13 mouse cellular contexts compared by ENCODE assay signal in genomic region chr5:139352317-139352716, GRCm38 (mm10). TPM values are rescaled to one million over a fixed set of nuclear protein-coding genes. Genes with fewer than 3 reads are reported as not detected.
DNase-seq lines count a peak whose midpoint lies in the region; ATAC-seq and TF ChIP-seq lines count a peak whose summit lies in the region.
"Had no signal": no experiment of that assay in that cellular context is flagged by ENCODE, and none has a peak within 500 bp of the region (broad histone marks: within the 10 kb centered on the region; RNA-seq: fewer than 3 reads in every experiment).

TSS of gene Cyp2w1 (plus strand) at chr5:139352617.

- H3K4me3 ChIP-seq in hindbrain, embryonic 10.5 days = no peak within 1 kb of the TSS
- no peak within 1 kb of the TSS for H3K4me3 ChIP-seq in hindbrain, postnatal 0 days (ENCODE audit: low read length)
- no peak within 1 kb of the TSS for H3K4me3 ChIP-seq in MEL (ENCODE audit: control insufficient read depth in 1 of 2, insufficient read depth in 1 of 2, low read depth in 2 of 2, low read length in 2 of 2)
- H3K4me3 ChIP-seq in embryonic facial prominence, embryonic 14.5 days (ENCODE audit: low read depth, low read length) = peak within 1 kb of the TSS; percentile 23
- H3K4me3 ChIP-seq in liver, postnatal 0 days (ENCODE audit: low read depth, low read length) = no peak within 1 kb of the TSS
- H3K4me3 ChIP-seq: kidney, embryonic 15.5 days had no signal

- no peaks in the 10 kb centered on the region for H3K36me3 ChIP-seq in hindbrain, embryonic 10.5 days
- H3K36me3 ChIP-seq in hindbrain, postnatal 0 days (ENCODE audit: insufficient read depth, low read length) = no peaks in the 10 kb centered on the region
- no peaks in the 10 kb centered on the region for H3K36me3 ChIP-seq in MEL (ENCODE audit: control insufficient read depth in 1 of 2, insufficient read depth in 2 of 2, low read length in 2 of 2)
- no peaks in the 10 kb centered on the region for H3K36me3 ChIP-seq in embryonic facial prominence, embryonic 14.5 days (ENCODE audit: control insufficient read depth, insufficient read depth, low read length)
- no peaks in the 10 kb centered on the region for H3K36me3 ChIP-seq in liver, postnatal 0 days (replicated peaks; ENCODE audit: insufficient read depth, low read length)
- H3K36me3 ChIP-seq: kidney, embryonic 15.5 days had no signal

- H3K79me2 ChIP-seq in MEL (ENCODE audit: control insufficient read depth, insufficient read depth, low read length, poor library complexity) = no peaks in the 10 kb centered on the region

- TF ChIP-seq POLR2A in MEL (IDR thresholded peaks at IDR 0.05; ENCODE audit: control insufficient read depth in 1 of 2, insufficient read depth in 1 of 2, low read depth in 1 of 2, low read length in 2 of 2, poor library complexity in 1 of 2) = no peak

- peaks cover 22% of the 10 kb centered on the region; the same call in 1 of the 2 replicates for H3K27me3 ChIP-seq in hindbrain, embryonic 10.5 days (ENCODE audit: insufficient read depth, poor library complexity, severe bottlenecking)
- no peaks in the 10 kb centered on the region for H3K27me3 ChIP-seq in hindbrain, postnatal 0 days (ENCODE audit: insufficient read depth, low read length)
- H3K27me3 ChIP-seq in MEL (ENCODE audit: control insufficient read depth in 1 of 2, insufficient read depth in 2 of 2, low read length in 2 of 2) = no peaks in the 10 kb centered on the region
- H3K27me3 ChIP-seq in embryonic facial prominence, embryonic 14.5 days (replicated peaks; ENCODE audit: control insufficient read depth, insufficient read depth, low read length) = no peaks in the 10 kb centered on the region
- H3K27me3 ChIP-seq in liver, postnatal 0 days (ENCODE audit: insufficient read depth, low read length) = no peaks in the 10 kb centered on the region

- no peaks in the 10 kb centered on the region for H3K9me3 ChIP-seq in hindbrain, embryonic 10.5 days
- no peaks in the 10 kb centered on the region for H3K9me3 ChIP-seq in hindbrain, postnatal 0 days (ENCODE audit: low read length)
- H3K9me3 ChIP-seq in MEL (replicated peaks; ENCODE audit: insufficient read depth, low read length) = no peaks in the 10 kb centered on the region
- H3K9me3 ChIP-seq in embryonic facial prominence, embryonic 14.5 days (ENCODE audit: control insufficient read depth, low read length) = no peaks in the 10 kb centered on the region
- H3K9me3 ChIP-seq in liver, postnatal 0 days (ENCODE audit: low read length) = no peaks in the 10 kb centered on the region
- H3K9me3 ChIP-seq: kidney, embryonic 15.5 days had no signal

- no peak within 1 kb of the TSS for H3K4me2 ChIP-seq in hindbrain, postnatal 0 days (ENCODE audit: low read depth, low read length)
- peak within 1 kb of the TSS; percentile 38 for H3K4me2 ChIP-seq in embryonic facial prominence, embryonic 14.5 days (ENCODE audit: low read depth, low read length)
- H3K4me2 ChIP-seq in liver, postnatal 0 days (ENCODE audit: low read depth, low read length) = 0 out of 2 replicates have a peak within 1 kb of the TSS, but pooled peaks have one; percentile 18
- H3K4me2 ChIP-seq: kidney, embryonic 15.5 days had no signal

- 0 out of 2 replicates have a peak within 1 kb of the TSS, but pooled peaks have one; percentile 35 for H3K27ac ChIP-seq in hindbrain, embryonic 10.5 days
- H3K27ac ChIP-seq in hindbrain, postnatal 0 days = no peak within 1 kb of the TSS
- H3K27ac ChIP-seq in MEL (ENCODE audit: control insufficient read depth, low read depth, low read length) = no peak within 1 kb of the TSS
- peak within 1 kb of the TSS; percentile 78 for H3K27ac ChIP-seq in embryonic facial prominence, embryonic 14.5 days (replicated peaks; ENCODE audit: low read depth, low read length)
- H3K27ac ChIP-seq in liver, postnatal 0 days (ENCODE audit: low read depth) = 0 out of 2 replicates have a peak within 1 kb of the TSS, but pooled peaks have one; percentile 29
- H3K27ac ChIP-seq: kidney, embryonic 15.5 days had no signal

- 67% methylated on average over 6 of the region's 6 CpGs for WGBS in hindbrain, embryonic 10.5 days
- WGBS in hindbrain, postnatal 0 days = 64% methylated on average over 6 of the region's 6 CpGs
- WGBS in embryonic facial prominence, embryonic 14.5 days = 51% methylated on average over 4 of the region's 6 CpGs
- 68% methylated on average over 6 of the region's 6 CpGs for WGBS in liver, postnatal 0 days (ENCODE audit: insufficient replicate concordance)

- peaks cover 20% of the 10 kb centered on the region for H3K4me1 ChIP-seq in hindbrain, embryonic 10.5 days (replicated peaks)
- H3K4me1 ChIP-seq in hindbrain, postnatal 0 days (ENCODE audit: insufficient read depth, low read length) = no peaks in the 10 kb centered on the region
- H3K4me1 ChIP-seq in MEL (ENCODE audit: control insufficient read depth in 1 of 2, insufficient read depth in 2 of 2, low read length in 2 of 2) = no peaks in the 10 kb centered on the region
- H3K4me1 ChIP-seq in embryonic facial prominence, embryonic 14.5 days (ENCODE audit: control insufficient read depth, insufficient read depth, low read length) = peaks cover 8% of the 10 kb centered on the region; the same call in 1 of the 2 replicates
- H3K4me1 ChIP-seq in liver, postnatal 0 days (ENCODE audit: insufficient read depth) = no peaks in the 10 kb centered on the region

- H3K9ac ChIP-seq in hindbrain, postnatal 0 days (replicated peaks; ENCODE audit: low read length) = no peak within 1 kb of the TSS
- 0 out of 2 replicates have a peak within 1 kb of the TSS, but pooled peaks have one; percentile 29 for H3K9ac ChIP-seq in MEL (ENCODE audit: control insufficient read depth, low read depth, low read length, poor library complexity, severe bottlenecking)
- peak within 1 kb of the TSS; percentile 35; the same call in 1 of the 2 replicates for H3K9ac ChIP-seq in embryonic facial prominence, embryonic 14.5 days (ENCODE audit: low read depth, low read length)
- no peak within 1 kb of the TSS; the same call in 1 of the 2 replicates for H3K9ac ChIP-seq in liver, postnatal 0 days (replicated peaks)
- H3K9ac ChIP-seq: kidney, embryonic 15.5 days had no signal

- DNase-seq in hindbrain, embryonic 10.5 days (ENCODE audit: low spot score) = no peak
- no peak for DNase-seq in hindbrain, postnatal 0 days (ENCODE audit: low spot score)
- no peak for DNase-seq in MEL (ENCODE audit: low read depth, low spot score)
- no peak for DNase-seq in embryonic facial prominence, embryonic 14.5 days (ENCODE audit: low spot score)
- no peak for DNase-seq in liver, postnatal 0 days
- DNase-seq in right cerebral cortex, adult 18-20 months = no peak
- DNase-seq: cerebellum, adult 9-10 months; heart, postnatal 4 days; lung, postnatal 14 days; thymus, postnatal 25 days had no signal

- TF ChIP-seq RAD21 in MEL (IDR thresholded peaks at IDR 0.05; ENCODE audit: low read depth, low read length) = no peak

- no peak for ATAC-seq in hindbrain, postnatal 0 days
- 0 out of 2 replicates have a peak, but pooled peaks have one; percentile 17 for ATAC-seq in embryonic facial prominence, embryonic 14.5 days (ENCODE audit: low read depth)
- ATAC-seq in liver, postnatal 0 days = no peak
- ATAC-seq in megakaryocyte-erythroid progenitor cell, adult 5-6 weeks (replicated peaks; ENCODE audit: low FRiP score, low TSS enrichment, poor library complexity, severe bottlenecking) = no peak

- TF ChIP-seq EP300 in MEL (IDR thresholded peaks at IDR 0.05; ENCODE audit: low read depth in 1 of 2, low read length in 2 of 2) = no peak
- no peak for TF ChIP-seq EP300 in liver, postnatal 0 days (IDR thresholded peaks at IDR 0.05; ENCODE audit: low read depth)

- TF ChIP-seq CTCF in hindbrain, postnatal 0 days (IDR thresholded peaks at IDR 0.05; ENCODE audit: low read depth) = no peak
- no peak for TF ChIP-seq CTCF in MEL (IDR thresholded peaks at IDR 0.05 in 2 of 3, conservative IDR thresholded peaks at IDR 0.05 in 1 of 3; ENCODE audit: control insufficient read depth in 1 of 3, insufficient read depth in 1 of 3, low read depth in 2 of 3, low read length in 3 of 3, poor library complexity in 1 of 3, severe bottlenecking in 1 of 3)
- TF ChIP-seq CTCF in liver, postnatal 0 days (IDR thresholded peaks at IDR 0.05; ENCODE audit: low read depth) = no peak

TF ChIP-seq in MEL, 35 proteins besides CTCF, POLR2A, EP300 and RAD21 (continues in another document):
- no peak for TF ChIP-seq USF2 (IDR thresholded peaks at IDR 0.05; ENCODE audit: borderline replicate concordance in 1 of 2, insufficient read depth in 1 of 2, low read depth in 1 of 2, low read length in 2 of 2)
- no peak for TF ChIP-seq TCF12 (IDR thresholded peaks at IDR 0.05; ENCODE audit: low read depth, low read length)
- TF ChIP-seq MYB (IDR thresholded peaks at IDR 0.05; ENCODE audit: low read depth, low read length) = no peak
- TF ChIP-seq ZNF384 (IDR thresholded peaks at IDR 0.05; ENCODE audit: low read depth, low read length) = no peak
- no peak for TF ChIP-seq MEF2A (IDR thresholded peaks at IDR 0.05; ENCODE audit: extremely low read depth, insufficient replicate concordance, low read depth, low read length, poor library complexity, severe bottlenecking)
- TF ChIP-seq BHLHE40 (IDR thresholded peaks at IDR 0.05; ENCODE audit: borderline replicate concordance, low read depth, low read length) = no peak
- no peak for TF ChIP-seq ETS1 (IDR thresholded peaks at IDR 0.05; ENCODE audit: low read depth, low read length)
- TF ChIP-seq ELF1 (IDR thresholded peaks at IDR 0.05; ENCODE audit: low read depth, low read length) = no peak
- TF ChIP-seq USF1 (IDR thresholded peaks at IDR 0.05; ENCODE audit: low read depth, low read length) = no peak
- no peak for TF ChIP-seq NELFE (IDR thresholded peaks at IDR 0.05; ENCODE audit: low read depth, low read length)
- TF ChIP-seq KAT2A (conservative IDR thresholded peaks at IDR 0.05; ENCODE audit: low read depth, low read length) = no peak
- TF ChIP-seq MXI1 (IDR thresholded peaks at IDR 0.05; ENCODE audit: low read depth, low read length) = no peak
- no peak for TF ChIP-seq POLR2AphosphoS5 (IDR thresholded peaks at IDR 0.05; ENCODE audit: borderline replicate concordance, low read depth, low read length)
- no peak for TF ChIP-seq CHD1 (IDR thresholded peaks at IDR 0.05; ENCODE audit: low read depth, low read length)

RNA-seq across cellular contexts. Expression of gene Cyp2w1, which starts in this region (rescaled TPM):
- polyA plus RNA-seq in hindbrain, embryonic 10.5 days (2016; fragmentation: Nextera tagmentation; extraction: Ambion mirVana) = not detected in 2 replicates
- not detected in 2 replicates for total RNA-seq in hindbrain, postnatal 0 days (2014; rRNA removed)
- polyA plus RNA-seq in hindbrain, postnatal 0 days (2015; fragmentation: Nextera tagmentation; extraction: Ambion mirVana) = not detected in 2 replicates
- total RNA-seq in MEL (2012; rRNA removed) = not detected in 2 replicates
- not detected for polyA plus RNA-seq in MEL (2012; ENCODE audit: insufficient read depth in 1 of 2, insufficient read length in 2 of 2, low read depth in 1 of 2, low replicate concordance in 2 of 2, missing spikeins in 1 of 2)
- polyA plus RNA-seq in embryonic facial prominence, embryonic 14.5 days (2014; fragmentation: Nextera tagmentation; extraction: Ambion mirVana) = 11.5 and 11.8 TPM in 2 replicates
- not detected in 2 replicates for polyA plus RNA-seq in liver, postnatal 0 days (2015; fragmentation: Nextera tagmentation; extraction: Ambion mirVana)
- not detected in 2 replicates for total RNA-seq in megakaryocyte-erythroid progenitor cell, adult 5-6 weeks (2014; fragmentation: Nextera tagmentation)
- total RNA-seq in megakaryocyte-erythroid progenitor cell, adult 5-6 weeks (2017) = not detected in 2 replicates
- total RNA-seq: heart, postnatal 4 days had no signal
- polyA plus RNA-seq: frontal cortex, adult 2 months had no signal

Comparison
In these comparisons a context has a peak if more than half of its experiments do, and no peak if none do; other contexts are left out.
1. RNA of gene Cyp2w1 (polyA plus RNA-seq): 11.5 to 11.8 TPM in embryonic facial prominence, embryonic 14.5 days; not detected in hindbrain, embryonic 10.5 days, not detected in hindbrain, postnatal 0 days, not detected in MEL and not detected in liver, postnatal 0 days; every median in the first group is over 10 times any median in the second.
2. H3K27ac ChIP-seq: peak in hindbrain, embryonic 10.5 days (single experiment), embryonic facial prominence, embryonic 14.5 days (single experiment) and liver, postnatal 0 days (single experiment); none in hindbrain, postnatal 0 days (single experiment) and MEL (single experiment).
3. H3K9ac ChIP-seq: peak in MEL (single experiment) and embryonic facial prominence, embryonic 14.5 days (single experiment); none in hindbrain, postnatal 0 days (single experiment) and liver, postnatal 0 days (single experiment).